Mouse (Mus musculus) heart, adult 11 months (tissue): ENCODE measurements around the gene Zfp672.
"Not testable (repeated sequence)": the region's sequence is repeated elsewhere in the genome, so short reads cannot be mapped to it uniquely, and the experiment has no call there.

ENCODE experiments used
- DNase-seq: peaks from one replicate; pipeline ENCODE4 v3.0.0; 2022

Gene Zfp672

DNA sequence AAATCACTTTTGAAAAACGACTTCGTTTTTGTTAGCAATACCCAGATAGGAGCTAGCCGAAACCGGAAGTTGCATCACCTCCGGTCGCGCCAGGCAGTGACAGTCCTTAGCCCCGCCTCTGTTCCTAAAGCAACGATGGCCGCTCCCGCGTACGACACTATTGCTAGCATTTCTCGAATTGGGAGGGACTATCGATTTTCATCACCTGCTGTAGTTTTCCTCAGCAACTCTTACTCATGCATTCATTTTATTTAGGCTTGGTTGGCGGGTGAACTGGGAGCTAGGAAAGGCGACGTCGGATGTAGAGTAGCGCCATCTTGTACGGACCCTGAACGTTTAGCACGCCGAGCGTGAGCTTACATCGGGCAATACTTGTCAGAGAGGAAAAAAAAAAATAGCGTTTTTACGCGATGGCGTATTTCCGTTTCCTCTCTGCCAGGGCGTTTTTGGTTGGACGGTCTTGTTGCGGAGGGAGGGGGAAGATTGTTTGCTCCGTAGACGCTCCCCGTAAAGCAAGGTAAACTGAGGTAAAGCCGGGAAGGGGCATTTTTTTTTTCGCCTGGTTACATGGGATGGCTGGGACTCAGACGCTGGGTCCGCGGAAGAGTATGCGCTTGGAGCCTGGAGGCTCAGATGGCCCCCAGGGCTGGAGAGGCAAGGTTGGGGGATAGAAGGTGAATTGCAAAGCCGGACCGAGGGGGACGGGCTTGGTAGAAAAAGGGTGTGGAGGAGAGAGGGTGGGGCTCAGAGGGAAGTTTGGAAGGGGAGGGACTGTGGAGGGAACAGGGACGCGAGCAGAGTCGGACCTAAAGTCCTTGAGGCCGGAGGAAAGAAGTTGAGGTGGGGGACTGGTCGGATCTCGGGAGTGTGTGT is at the start of gene Zfp672, which contains the start of gene Sh3bp5l:
Gene Zfp672, minus strand, starts transcription at position 64 of the 873 bp plus-strand sequence.
Gene Sh3bp5l, plus strand, starts transcription at position 449 of the 873 bp plus-strand sequence.
- peak; percentile 99 for DNase-seq

DNA sequence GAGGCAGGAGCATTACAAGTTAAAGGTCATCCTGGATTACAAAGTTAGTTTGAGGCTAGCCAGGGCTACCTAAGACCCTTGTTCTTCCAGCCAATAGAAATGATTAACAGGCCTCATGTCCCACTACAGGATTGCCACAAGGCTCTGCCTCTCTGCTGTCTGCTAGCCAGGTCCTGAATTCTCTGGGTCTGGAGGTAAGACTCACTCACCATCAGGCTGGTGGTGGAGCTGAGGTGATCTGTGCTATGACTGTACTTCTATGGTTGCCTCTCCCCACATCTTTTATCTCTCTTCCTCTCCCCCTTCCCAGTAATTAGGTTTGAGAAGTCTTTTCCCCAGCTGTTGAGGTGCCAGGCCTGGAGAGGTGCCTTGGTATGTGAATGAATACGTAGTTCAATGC is 49.4 kb upstream of the Zfp672 start:
- no peak for DNase-seq

DNA sequence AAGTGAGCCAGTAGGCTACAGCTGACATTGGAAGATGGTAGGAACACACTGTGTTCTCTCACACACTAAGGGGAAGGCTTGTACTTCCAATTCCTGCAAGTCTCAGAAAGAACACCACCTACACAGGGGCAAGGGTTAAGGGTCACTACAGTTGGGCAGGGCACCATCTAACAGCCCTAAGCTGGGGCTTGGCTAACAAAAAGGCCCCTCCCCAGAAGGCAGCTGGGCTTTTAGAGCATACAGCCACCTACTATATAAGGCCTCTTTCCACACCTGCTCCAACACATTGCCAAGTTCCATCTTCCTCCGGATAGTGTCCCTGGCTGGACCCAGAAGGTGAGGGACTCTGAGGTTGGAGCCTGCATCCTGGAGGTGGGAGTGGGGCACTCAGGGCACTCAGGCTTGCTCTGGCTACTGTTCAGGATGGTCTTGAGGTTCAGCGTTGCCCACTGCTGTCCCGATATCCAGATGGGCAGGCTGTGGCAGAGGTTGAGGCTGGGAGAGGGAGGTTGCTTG is 48.7 kb upstream of the Zfp672 start, which contains the start of gene Lypd8:
Gene Lypd8, plus strand, starts transcription at position 281 of the 516 bp plus-strand sequence.
- peak; percentile 78 for DNase-seq

DNA sequence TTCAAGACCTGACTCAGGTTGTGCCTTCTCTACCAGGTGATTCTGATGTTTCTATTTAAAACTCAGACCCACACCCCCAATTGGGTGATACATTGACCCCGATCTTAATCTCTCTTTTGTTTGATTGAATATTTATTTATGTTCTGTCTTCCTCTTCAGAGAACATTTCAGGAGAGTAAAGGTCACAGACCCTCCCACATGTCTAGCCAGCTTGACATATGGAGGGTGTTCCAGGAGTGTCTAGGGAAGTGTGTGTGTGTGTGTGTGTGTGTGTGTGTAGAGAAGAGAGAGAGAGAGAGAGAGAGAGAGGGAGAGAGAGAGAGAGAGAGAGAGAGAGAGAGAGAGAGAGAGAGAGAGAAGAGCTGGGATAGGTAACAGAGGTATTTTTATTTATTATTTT is 47.5 kb upstream of the Zfp672 start:
- DNase-seq: no peak

DNA sequence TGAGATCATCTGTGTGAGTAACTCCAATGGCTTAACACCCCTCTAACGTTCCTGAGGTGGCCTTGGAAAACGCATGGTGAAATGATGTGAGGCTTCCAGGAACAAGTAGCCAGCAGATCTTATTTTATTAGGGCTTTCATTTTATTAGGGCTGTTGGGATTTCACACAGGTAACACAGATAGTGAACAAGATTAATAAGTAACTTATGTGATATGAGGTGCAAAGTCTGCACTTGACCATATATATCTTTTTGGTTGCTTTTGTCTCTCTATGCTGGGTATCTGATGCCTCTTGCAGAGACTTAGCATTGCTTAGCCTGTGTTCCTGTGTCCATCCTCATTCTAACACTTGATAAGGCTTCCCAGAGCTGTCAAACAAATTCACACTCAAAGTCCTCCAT is 47.1 kb upstream of the Zfp672 start:
- no peak for DNase-seq

DNA sequence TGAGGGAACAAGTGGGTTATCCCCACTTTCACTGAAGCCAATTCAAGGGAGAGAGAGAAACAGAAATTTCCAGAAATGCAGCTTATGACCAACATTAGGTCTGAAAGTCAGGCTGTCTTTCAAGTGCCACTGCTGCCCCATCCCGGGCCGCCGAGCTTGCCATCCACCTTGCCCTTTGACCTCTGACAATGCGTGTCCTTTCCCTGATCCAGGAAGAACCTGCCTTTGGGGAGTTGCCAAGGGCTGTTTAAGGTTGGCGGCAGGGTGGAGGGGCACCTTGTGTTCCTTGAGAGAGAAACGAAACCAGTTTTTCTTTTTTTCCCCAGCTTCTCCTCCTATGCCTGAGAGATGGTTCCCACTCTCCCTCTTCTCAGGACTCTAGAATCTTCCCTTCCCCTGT is 36.1 kb upstream of the Zfp672 start:
- DNase-seq: not testable (repeated sequence)

DNA sequence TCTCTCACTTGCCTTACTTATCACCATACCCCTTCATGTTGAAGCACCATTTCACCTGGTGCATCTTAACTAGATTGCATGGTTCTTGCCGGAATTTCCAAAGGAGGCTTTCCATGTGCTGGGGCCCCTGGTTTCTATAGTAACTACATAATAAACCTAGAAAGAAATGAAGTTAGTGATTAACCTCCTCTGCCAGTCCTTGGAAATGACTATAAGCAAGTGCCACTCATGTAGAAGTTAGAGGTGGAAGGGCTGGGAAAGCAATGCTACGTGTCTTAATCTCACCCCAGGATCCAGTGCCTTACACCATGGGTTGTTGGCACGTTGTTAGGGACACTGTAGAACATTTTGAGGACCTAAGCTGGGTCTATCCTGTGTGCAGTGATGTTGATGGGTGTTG is 34.3 kb upstream of the Zfp672 start:
- DNase-seq: no peak

DNA sequence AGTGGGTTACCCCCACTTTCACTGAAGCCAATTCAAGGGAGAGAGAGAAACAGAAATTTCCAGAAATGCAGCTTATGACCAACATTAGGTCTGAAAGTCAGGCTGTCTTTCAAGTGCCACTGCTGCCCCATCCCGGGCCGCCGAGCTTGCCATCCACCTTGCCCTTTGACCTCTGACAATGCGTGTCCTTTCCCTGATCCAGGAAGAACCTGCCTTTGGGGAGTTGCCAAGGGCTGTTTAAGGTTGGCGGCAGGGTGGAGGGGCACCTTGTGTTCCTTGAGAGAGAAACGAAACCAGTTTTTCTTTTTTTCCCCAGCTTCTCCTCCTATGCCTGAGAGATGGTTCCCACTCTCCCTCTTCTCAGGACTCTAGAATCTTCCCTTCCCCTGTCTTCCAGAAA is 32.4 kb upstream of the Zfp672 start:
- not testable (repeated sequence) for DNase-seq

DNA sequence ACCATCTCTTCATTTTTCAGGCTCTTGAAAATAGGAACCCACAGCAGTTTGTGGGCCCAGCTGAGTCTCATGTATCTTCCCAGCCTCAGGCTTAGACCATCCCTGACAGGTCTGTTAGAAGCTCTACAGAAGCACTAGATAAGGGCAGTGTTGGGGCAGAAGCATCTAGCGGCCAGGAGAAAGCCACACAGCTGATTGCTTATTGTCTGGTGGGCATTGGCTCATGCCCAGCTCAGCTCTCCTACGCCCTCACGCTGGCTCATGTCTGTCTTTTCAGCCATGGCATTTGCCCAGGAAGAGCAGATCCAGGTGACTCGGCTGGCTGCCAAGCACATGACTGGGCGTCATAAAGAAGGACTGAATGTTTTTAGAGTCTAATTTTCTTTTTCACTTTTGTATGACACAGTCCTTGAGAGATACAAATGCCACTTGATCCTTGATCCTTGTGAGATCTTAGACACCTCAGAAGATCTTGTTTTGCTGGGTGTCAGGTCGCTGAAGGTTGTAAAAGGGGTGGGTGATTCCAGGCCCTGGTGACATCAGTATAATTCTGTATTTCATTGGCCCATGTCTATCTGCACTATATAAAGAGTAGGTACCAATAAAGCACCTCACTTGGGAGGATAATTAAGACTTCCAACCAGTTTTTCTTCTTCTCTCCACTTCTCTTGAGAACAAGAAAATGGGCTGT is 27.9 kb upstream of the Zfp672 start:
- no peak for DNase-seq

DNA sequence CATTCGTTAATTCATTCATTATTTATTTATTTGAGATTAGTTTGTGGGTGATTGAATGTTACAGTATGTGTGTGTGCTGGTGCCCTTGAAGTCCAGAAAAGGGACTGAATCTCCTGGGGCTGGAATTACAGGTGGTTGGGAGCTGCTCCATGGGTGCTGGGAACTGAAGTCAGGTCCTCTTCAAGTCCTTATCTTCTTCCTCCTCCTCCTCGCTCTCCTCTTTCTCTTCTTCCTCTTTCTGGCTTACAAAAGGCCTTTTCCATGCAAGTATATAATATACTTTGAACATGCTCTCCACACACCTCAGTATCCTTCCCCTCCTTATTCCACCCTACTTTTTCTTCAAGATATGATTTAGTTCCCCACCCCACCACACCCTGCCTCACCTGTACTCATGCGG is 26.9 kb upstream of the Zfp672 start:
- DNase-seq: no peak

DNA sequence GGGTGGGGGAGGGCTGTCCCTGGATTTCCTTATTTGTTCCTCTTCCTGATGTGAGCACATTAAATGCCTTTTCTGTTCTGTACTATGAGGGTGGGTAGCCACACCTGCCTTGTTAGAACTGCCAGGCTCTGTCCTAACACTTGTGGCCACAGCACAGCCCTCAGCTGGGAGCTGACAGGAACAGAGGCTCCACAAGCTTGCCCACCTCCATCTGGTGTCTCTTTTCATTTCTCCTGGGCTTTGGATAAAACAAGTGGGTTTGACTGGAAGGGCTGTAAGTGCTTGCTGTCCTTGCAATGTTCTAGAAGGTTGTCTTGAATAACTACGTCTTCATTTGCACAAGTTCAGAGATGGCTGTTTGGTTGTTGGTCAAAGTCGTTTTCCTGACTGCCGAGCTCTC is 24.8 kb upstream of the Zfp672 start:
- DNase-seq: no peak

DNA sequence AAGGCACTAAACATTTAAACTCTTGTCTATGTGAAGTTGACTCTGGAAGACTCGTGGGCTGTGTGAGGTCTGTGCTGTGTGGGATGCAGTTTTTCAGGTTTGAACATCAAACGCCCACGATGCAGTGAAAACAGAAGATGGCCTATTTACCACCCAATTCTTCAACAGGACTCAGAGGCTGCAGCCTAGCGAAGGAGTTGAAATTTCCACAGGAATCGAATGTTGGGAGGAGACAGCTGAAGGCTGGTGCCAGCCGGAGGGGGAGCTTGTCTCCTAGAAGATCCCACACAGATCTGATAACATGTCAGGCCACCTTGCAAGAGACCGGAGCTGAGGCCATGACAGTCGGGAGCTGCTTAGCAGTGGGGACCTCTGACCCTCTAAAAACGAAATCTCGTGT is 24.3 kb upstream of the Zfp672 start:
- no peak for DNase-seq

DNA sequence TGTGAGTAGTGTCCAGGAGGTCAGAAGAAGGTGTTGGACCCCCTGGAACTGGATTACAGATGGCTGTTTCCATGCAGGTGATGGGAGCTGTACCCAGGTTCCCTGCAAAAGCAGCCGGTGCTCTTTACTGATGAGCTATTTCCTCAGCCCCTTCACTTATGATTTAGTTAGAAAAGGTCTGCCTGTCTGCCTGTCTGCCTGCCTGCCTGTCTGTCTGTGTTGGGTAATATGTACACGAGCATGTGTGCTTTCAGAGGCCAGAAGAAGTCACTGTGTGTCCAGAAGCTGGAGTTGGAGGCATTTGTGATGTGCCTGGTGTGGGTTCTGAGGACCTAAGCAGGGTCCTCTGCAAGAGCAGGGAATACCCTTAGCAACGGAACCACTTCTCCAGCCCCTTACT is 23.6 kb upstream of the Zfp672 start:
- DNase-seq: no peak

DNA sequence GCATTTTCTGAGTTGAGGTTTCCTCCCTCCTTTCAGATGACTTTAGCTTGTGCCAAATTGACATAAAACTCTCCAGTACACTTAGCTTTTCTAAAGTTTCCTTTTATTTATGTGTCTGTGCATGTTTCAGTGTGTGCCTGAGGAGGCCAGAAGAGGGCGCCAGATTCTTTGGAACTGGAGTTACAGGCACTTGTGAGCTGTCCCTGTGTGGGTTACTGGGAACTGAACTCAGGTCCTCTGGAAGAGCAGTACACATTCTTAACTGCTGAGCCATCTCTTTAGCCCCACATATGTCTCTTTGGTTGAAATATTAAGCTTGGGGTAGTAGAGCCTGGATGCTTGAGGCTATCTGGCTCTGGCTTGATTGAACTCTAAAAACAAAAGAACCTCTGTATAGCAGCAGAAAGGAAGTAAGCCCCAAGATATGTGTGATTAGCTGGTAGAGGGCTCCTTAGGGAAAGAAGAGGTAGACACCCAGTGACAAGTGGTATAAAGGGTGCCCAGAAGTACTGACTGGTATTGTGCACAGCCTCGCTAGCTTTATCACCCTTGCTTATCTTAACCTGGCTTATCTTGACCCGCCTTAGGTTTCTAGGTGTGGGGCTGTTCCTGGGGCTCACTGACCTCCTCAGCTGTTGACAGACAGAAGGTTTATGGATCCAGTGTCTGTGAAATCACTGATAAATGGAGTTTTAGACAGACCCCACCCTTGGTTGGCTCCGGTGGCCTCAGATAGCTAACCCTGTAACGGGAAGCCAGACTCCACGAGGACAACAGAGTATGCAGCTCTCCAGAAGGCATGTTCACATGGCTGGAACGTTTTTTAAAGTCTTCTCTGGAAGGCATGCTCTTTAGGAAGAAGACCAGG is 22.8 kb upstream of the Zfp672 start:
- no peak for DNase-seq

DNA sequence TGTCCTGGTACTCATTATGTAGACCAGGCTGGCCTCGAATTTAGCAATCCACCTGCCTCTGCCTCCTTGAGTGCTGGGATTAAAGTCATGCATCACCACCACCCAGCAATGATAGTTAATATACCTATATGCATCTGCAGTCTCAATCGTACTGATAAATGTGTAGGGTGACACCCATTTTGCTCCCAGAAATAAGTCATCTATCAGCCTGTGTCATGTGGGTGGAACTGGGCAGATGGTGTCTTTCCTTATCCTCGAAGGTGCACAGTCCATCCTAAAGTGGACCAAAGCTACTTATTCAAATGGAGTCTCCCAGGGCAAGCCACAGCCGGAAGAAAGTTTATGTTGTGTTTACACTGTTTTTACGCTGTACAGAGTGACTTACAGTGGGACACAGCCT is 21.0 kb upstream of the Zfp672 start:
- DNase-seq: no peak

DNA sequence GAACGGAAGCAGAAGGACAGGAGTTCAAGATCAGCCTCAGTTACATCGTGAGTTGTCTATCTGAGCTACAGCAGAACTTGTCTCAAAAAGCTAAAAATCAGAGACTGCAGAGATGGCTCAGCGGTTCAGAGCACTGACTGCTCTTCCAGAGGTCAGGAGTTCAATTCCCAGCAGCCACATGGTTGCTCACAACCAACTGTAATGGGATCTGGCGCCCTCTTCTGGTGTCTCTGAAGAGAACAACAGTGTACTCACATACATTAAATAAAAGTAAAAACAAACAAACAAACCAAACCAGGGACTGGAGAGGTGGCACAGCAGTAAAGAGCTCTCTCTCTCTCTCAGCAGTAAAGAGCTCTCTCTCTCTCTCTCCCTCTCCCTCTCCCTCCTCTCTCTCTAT is 20.5 kb upstream of the Zfp672 start:
- no peak for DNase-seq

DNA sequence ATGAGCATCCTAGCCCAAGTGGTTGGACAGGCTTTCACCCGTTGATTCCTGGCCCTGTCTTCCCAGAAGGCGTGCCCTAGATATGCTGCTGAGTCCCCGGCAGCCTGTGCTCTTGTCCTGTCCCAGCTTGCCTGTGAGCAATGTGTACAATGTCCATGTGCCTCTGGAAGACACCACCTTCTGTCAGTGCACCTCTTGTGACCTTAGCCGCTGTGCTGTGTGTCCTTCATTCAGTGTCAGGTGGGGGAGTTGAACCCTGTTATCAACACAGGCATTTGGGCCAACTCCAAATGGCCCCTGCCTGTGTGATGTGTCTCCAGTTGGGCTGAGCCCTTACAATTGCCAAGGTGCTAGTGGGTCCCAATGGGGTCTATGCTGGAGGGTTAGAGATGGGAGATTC is 16.6 kb upstream of the Zfp672 start:
- DNase-seq: peak; percentile 91

DNA sequence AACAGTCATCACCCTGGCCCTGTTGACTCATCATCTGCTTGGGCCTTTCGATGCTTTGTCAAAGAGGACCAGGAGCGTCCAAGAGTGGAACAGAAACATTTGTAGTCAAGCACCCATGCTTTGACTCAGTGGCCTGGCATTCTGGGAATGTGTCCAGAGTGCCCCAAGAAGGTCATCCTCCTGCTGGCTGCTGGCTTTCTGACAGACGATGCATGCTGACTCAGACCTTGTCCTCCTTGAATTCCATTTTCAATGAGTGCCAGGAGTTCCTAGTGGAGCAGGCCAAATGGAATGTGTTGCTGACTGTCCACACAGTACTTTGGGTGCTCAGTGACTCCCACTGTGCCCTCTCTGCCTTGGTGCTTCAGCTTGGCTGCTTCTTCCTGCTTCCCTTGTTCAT is 4.6 kb upstream of the Zfp672 start:
- DNase-seq: peak; percentile 95

DNA sequence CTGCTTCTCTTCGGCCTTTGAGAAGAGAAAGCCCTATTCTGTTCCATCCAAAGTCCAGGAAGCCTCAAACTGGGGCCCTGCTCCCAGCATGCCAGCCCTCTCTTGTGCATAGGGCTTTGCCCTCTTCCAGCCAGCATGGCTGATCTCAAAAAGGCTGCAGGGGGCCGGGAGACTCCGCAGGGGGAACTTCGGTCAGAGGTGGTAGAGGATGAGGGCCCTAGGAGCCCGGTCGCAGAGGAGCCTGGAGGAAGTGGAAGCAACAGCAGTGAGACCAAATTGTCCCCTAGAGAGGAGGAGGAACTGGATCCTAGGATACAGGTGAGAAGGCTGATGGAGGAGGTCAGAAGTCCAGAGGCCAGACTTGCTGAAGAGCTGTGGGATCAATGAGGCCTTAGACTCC is 1.4 kb upstream of the Zfp672 start:
- DNase-seq: peak; percentile 91

DNA sequence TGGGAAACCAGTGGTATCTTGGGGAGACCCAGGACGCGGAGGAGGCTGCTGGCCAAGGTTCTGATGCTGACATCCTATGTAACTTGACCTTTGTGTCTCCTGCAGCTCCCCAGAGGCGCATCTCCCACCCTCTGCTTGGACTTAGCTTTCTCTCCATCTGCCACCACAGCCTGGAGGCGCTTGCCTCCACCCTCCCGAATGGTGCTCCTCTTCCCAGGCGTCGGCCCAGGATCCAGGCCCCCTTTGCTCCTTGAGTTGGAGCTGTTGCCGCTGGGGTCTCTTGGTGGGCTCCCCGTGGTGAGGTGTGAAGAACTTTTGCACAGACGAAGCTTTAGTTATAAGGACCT is 983 bp upstream of the Zfp672 start:
- no peak for DNase-seq

DNA sequence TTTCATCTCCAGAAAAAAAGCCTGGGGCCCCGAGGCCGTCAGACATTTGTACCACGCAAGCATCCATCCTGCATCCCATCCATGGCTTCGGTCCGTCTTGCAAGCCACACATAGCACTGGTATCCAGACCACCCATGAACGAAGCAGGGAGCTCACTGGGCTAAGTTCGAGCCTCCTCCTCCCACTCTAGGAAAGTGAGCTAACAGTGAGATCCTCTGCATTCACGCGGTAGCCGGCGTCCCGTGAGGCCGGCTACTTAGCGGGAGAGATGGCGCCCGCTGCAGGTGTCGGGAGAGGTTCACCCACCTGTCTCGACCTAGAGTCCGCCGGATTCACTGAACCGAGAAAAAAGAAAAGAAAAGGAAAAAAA is 248 bp downstream of the Zfp672 start:
- no peak for DNase-seq

DNA sequence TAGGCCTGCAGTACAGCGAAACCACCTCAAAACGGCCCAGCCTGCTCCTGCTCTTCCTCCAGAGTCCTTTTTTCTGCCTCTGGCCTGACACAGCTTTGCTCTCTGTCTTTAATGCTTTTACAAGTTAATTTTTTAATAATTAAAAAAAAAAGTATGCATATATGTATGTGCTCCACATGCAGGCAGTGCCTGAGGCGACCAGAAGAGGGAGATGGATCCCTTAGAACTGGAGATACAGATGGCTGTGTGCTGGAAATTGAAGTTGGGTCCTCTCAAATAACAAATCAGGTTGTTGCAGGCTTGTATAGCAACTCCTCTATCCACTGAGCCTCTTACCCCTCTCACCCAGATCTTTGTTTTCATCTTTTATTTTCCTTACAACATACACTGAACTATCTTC is 3.4 kb downstream of the Zfp672 start:
- DNase-seq: no peak

DNA sequence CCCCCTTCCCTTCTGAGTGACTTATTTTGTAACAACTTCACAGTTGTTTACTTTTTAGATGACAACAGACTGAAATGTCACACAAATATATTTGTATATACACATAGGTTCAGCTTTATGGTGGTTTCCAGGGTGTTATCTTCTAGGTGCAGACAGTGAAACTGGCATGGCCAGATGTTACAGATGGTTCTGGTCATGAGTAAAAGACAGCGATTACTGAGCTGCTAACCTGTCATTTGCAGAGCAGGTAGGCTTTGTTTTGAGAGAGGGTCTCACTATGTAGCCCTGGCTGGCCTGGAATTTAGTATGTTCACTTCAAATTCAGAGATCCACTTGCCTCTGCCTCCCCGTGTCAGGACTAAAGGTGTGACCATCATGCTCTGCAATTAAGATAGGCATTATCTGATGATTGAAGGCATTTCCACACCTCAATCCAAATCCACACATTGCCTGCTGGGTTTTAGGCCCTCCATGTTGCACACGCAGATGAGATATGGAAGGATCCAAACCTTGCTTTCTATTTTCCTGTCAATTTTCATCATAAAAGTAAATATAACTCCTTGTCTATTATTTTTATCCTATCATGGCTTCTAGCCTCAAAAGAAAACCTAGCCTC is 5.4 kb downstream of the Zfp672 start:
- peak; percentile 78 for DNase-seq
